Mouse (Mus musculus) G1E (cell line): Measurements from ENCODE around the gene Snx25.

Source experiments
- CTCF ChIP-seq: IDR thresholded peaks from 2 replicates; pipeline ENCODE4 v1.5.1; 2012; ENCODE audit warnings: low read depth, low read length, inconsistent platforms, mixed read lengths
- TAL1 ChIP-seq: conservative IDR thresholded peaks from 2 replicates; pipeline ENCODE4 v1.6.1; 2012; ENCODE audit warnings: low read depth, low read length, inconsistent platforms, mixed read lengths

- no peak for TF ChIP-seq CTCF
- no peak for TF ChIP-seq TAL1
These were observed 141.7 kb downstream of the Snx25 start for GRCm38 (mm10) chr8:46010306-46010705.
